Mouse (Mus musculus) CH12.LX (cell line): ENCODE measurements at regions not wholly inside any gene's neighbourhood (a gene's known extent, or its start where the extent isn't known, plus 50 kb on each side); places are given as distances from the start of the nearest gene placed in this dataset.

Source experiments
- DNase-seq: peaks from one replicate; pipeline ENCODE4 v3.0.0-alpha.2; 2013; ENCODE audit errors: extremely low read depth
- H3K27ac ChIP-seq: 2 replicates; pipeline ENCODE4 v1.5.1; 2012; ENCODE audit warnings: low read depth, mild to moderate bottlenecking, control low read depth, moderate library complexity; ENCODE audit not compliant: insufficient read depth
- H3K27me3 ChIP-seq: replicated peaks from 2 replicates; pipeline ENCODE3; 2012; ENCODE audit warnings: inconsistent platforms
- H3K36me3 ChIP-seq, 2 experiments: replicated peaks in 1 of 2; 2 replicates each; pipeline versions ENCODE3 to v1.6.1; 2012; ENCODE audit warnings: inconsistent platforms in 1 of 2, low read length in 1 of 2, mild to moderate bottlenecking in 1 of 2, mixed read lengths in 1 of 2, moderate library complexity in 1 of 2; ENCODE audit not compliant: control insufficient read depth in 1 of 2, insufficient read depth in 1 of 2
- H3K4me1 ChIP-seq, 2 experiments: 2 replicates each; pipeline ENCODE4 v1.6.1; 2012; ENCODE audit warnings: inconsistent platforms in 1 of 2, moderate library complexity in 1 of 2; ENCODE audit not compliant: insufficient read depth in 2 of 2, control insufficient read depth in 1 of 2
- H3K4me2 ChIP-seq: 2 replicates; pipeline ENCODE4 v1.6.1; 2012; ENCODE audit warnings: low read depth, mild to moderate bottlenecking, control low read depth; ENCODE audit not compliant: poor library complexity, insufficient read depth, severe bottlenecking
- H3K4me3 ChIP-seq, 3 experiments: fragments of 150-350 bp in 1 of 3; sonication (generic) in 1 of 3; replicated peaks in 1 of 3; 2 replicates each; pipeline versions ENCODE3 to v1.5.1; 2011 to 2012; ENCODE audit warnings: low read depth in 2 of 3, low read length in 2 of 3, mild to moderate bottlenecking in 2 of 3, moderate library complexity in 2 of 3, control low read depth in 1 of 3, improper control_type of control experiment in 1 of 3, inconsistent platforms in 1 of 3, mixed read lengths in 1 of 3; ENCODE audit not compliant: poor library complexity in 1 of 3
- H3K79me2 ChIP-seq: replicated peaks from 2 replicates; pipeline ENCODE4 v1.6.1; 2012; ENCODE audit warnings: mild to moderate bottlenecking, moderate library complexity; ENCODE audit not compliant: control insufficient read depth, poor library complexity, insufficient read depth, severe bottlenecking; ENCODE audit errors: extremely low read depth
- H3K9ac ChIP-seq: 2 replicates; pipeline ENCODE4 v1.6.1; 2012; ENCODE audit warnings: low read depth, mild to moderate bottlenecking, control low read depth, moderate library complexity; ENCODE audit not compliant: insufficient read depth
- H3K9me3 ChIP-seq: replicated peaks from 2 replicates; pipeline ENCODE3; 2012; ENCODE audit warnings: low read length, inconsistent platforms, mixed read lengths
- CTCF ChIP-seq, 2 experiments: IDR thresholded peaks in 1 of 2; conservative IDR thresholded peaks in 1 of 2; 2 replicates each; pipeline ENCODE4 v1.5.1; 2011 to 2012; ENCODE audit warnings: low read depth in 2 of 2, low read length in 2 of 2, improper control_type of control experiment in 1 of 2, inconsistent platforms in 1 of 2, mild to moderate bottlenecking in 1 of 2, moderate library complexity in 1 of 2
- ETS1 ChIP-seq: conservative IDR thresholded peaks from 2 replicates; pipeline ENCODE4 v1.6.1; 2012; ENCODE audit warnings: low read depth, mild to moderate bottlenecking, inconsistent platforms, low read length, improper control_type of control experiment, moderate library complexity
- HCFC1 ChIP-seq: IDR thresholded peaks from 2 replicates; pipeline ENCODE4 v1.6.1; 2012; ENCODE audit warnings: low read depth, mild to moderate bottlenecking, inconsistent platforms, low read length, improper control_type of control experiment
- JUND ChIP-seq: conservative IDR thresholded peaks from 2 replicates; pipeline ENCODE4 v1.6.1; 2011; ENCODE audit warnings: low read depth, low read length, improper control_type of control experiment
- MAFK ChIP-seq: IDR thresholded peaks from 2 replicates; pipeline ENCODE4 v1.6.1; 2011; ENCODE audit warnings: low read length, improper control_type of control experiment; ENCODE audit not compliant: insufficient replicate concordance
- MAX ChIP-seq: IDR thresholded peaks from 2 replicates; pipeline ENCODE4 v1.6.1; 2011; ENCODE audit warnings: low read length, improper control_type of control experiment
- PAX5 ChIP-seq: IDR thresholded peaks from 2 replicates; pipeline ENCODE4 v1.6.1; 2012; ENCODE audit warnings: low read length, inconsistent platforms, mixed read lengths
- RAD21 ChIP-seq: IDR thresholded peaks from 2 replicates; pipeline ENCODE4 v1.6.1; 2011; ENCODE audit warnings: low read depth, mild to moderate bottlenecking, low read length, improper control_type of control experiment, moderate library complexity
- TCF12 ChIP-seq: IDR thresholded peaks from 2 replicates; pipeline ENCODE4 v1.6.1; 2014; ENCODE audit warnings: low read depth, mild to moderate bottlenecking, inconsistent platforms, low read length, improper control_type of control experiment
- UBTF ChIP-seq: IDR thresholded peaks from 2 replicates; pipeline ENCODE4 v1.6.1; 2012; ENCODE audit warnings: low read depth, mild to moderate bottlenecking, inconsistent platforms, low read length, improper control_type of control experiment, moderate library complexity
- USF1 ChIP-seq: IDR thresholded peaks from 2 replicates; pipeline ENCODE4 v1.6.1; 2014; ENCODE audit warnings: low read depth, mild to moderate bottlenecking, inconsistent platforms, low read length, improper control_type of control experiment
- USF2 ChIP-seq: conservative IDR thresholded peaks from 2 replicates; pipeline ENCODE4 v1.6.1; 2011; ENCODE audit warnings: low read depth, low read length, improper control_type of control experiment
- ZMIZ1 ChIP-seq: IDR thresholded peaks from 2 replicates; pipeline ENCODE4 v1.6.1; 2012; ENCODE audit warnings: low read depth, mild to moderate bottlenecking, inconsistent platforms, low read length, improper control_type of control experiment
- ZNF384 ChIP-seq: IDR thresholded peaks from 2 replicates; pipeline ENCODE4 v1.6.1; 2012; ENCODE audit warnings: low read depth, low read length, improper control_type of control experiment, inconsistent platforms
- dilution Hi-C: fragments of 300-500 bp; cut with MboI; formaldehyde crosslinking; loops from 2 replicates; pipeline ENCODE4 v1.14.3; 2020; ENCODE audit warnings: low sequenced_read_pairs; ENCODE audit not compliant: extremely low pct_unique_long_range_greater_than_20kb, extremely low pct_ligation_motif_present
- in situ Hi-C: fragments of 300-500 bp; cut with MboI; formaldehyde crosslinking; loops from 3 replicates; pipeline ENCODE4 v1.14.3; 2019; ENCODE audit warnings: low sequenced_read_pairs, low pct_ligation_motif_present, low pct_unique_long_range_greater_than_20kb, mixed read lengths

- Histone ChIP-seq H3K27me3 (peaks cover 19% of the 10 kb centered on the region), H3K9me3 (peaks cover 5% of the 10 kb centered on the region), H3K79me2 (no peaks in the 10 kb centered on the region), H3K9ac (no peak overlapping the region), H3K36me3 (no peaks in the 10 kb centered on the region), H3K4me2 (no peak overlapping the region), H3K27ac (no peak overlapping the region), H3K4me1 (no peaks in the 10 kb centered on the region), H3K4me3 (no peak overlapping the region)
- dilution Hi-C loops: no loop called here
- no peak for DNase-seq
- TF ChIP-seq MAX: no peak
- TF ChIP-seq ZMIZ1: no peak
- no peak for TF ChIP-seq UBTF
- no peak for TF ChIP-seq CTCF (conservative IDR thresholded peaks at IDR 0.05 in 1 of 2, IDR thresholded peaks at IDR 0.05 in 1 of 2; ENCODE audit: low read depth in 2 of 2, low read length in 2 of 2)
- TF ChIP-seq MAFK: no peak
- TF ChIP-seq HCFC1: no peak
- no peak for TF ChIP-seq PAX5
- TF ChIP-seq JUND: no peak
- TF ChIP-seq ETS1: no peak
- in situ Hi-C loops: no loop called here
These were observed 81.4 kb upstream of the Gm12728 start for GRCm38 (mm10) chr4:105708080-105708796.

GRCm38 (mm10) chr4:105713956-105714355 lies 75.7 kb upstream of the Gm12728 start:
- no peak overlapping the region for H3K4me3 ChIP-seq
- TF ChIP-seq USF1 (no peak), MAX (no peak), ZMIZ1 (no peak), HCFC1 (no peak), TCF12 (no peak), USF2 (no peak), RAD21 (no peak), ETS1 (no peak), CTCF (conservative IDR thresholded peaks at IDR 0.05 in 1 of 2, IDR thresholded peaks at IDR 0.05 in 1 of 2; ENCODE audit: low read depth in 2 of 2, low read length in 2 of 2) (no peak), ZNF384 (no peak)

More at GRCm38 (mm10) chr4:105713956-105714355, 75.7 kb upstream of the Gm12728 start:
- Histone ChIP-seq H3K36me3 (no peaks in the 10 kb centered on the region), H3K9me3 (peaks cover 15% of the 10 kb centered on the region), H3K4me1 (no peaks in the 10 kb centered on the region), H3K27ac (no peak overlapping the region), H3K9ac (no peak overlapping the region), H3K79me2 (no peaks in the 10 kb centered on the region), H3K27me3 (peaks cover 9% of the 10 kb centered on the region), H3K4me2 (no peak overlapping the region)
- no peak for DNase-seq
- in situ Hi-C loops: no loop called here
- dilution Hi-C loops: no loop called here
